Mouse (Mus musculus) kidney, postnatal 10 days (tissue): ENCODE data around the gene Dpysl5.
"Not testable (repeated sequence)": the region's sequence is repeated elsewhere in the genome, so short reads cannot be mapped to it uniquely, and the experiment has no call there.

Experiments
- DNase-seq: peaks from one replicate; pipeline ENCODE4 v3.0.0; 2021; ENCODE audit warnings: mixed read lengths

Gene Dpysl5

GRCm38 (mm10) chr5:30711147-30712001 is at the start of gene Dpysl5:
Gene Dpysl5 (plus strand): TSS chr5:30711564.
- DNase-seq = peak; percentile 87

- DNase-seq = no peak
These were observed 46.0 kb upstream of the Dpysl5 start for GRCm38 (mm10) chr5:30665360-30665759.

GRCm38 (mm10) chr5:30665968-30666367 is 45.4 kb upstream of the Dpysl5 start:
- no peak for DNase-seq

- DNase-seq = peak; percentile 91
These were observed 44.8 kb upstream of the Dpysl5 start, which contains the start of gene Cenpa for GRCm38 (mm10) chr5:30666391-30667195. Gene Cenpa (plus strand): TSS chr5:30666777.

GRCm38 (mm10) chr5:30667215-30667614 is 44.1 kb upstream of the Dpysl5 start:
- DNase-seq = no peak

GRCm38 (mm10) chr5:30667686-30668085 is 43.7 kb upstream of the Dpysl5 start:
- no peak for DNase-seq

- DNase-seq = no peak
These were observed 42.5 kb upstream of the Dpysl5 start for GRCm38 (mm10) chr5:30668637-30669495.

- DNase-seq = no peak
These were observed 41.9 kb upstream of the Dpysl5 start for GRCm38 (mm10) chr5:30669496-30669830.

GRCm38 (mm10) chr5:30670091-30670490 is 41.3 kb upstream of the Dpysl5 start:
- no peak for DNase-seq

- DNase-seq = no peak
These were observed 37.4 kb upstream of the Dpysl5 start for GRCm38 (mm10) chr5:30674001-30674400.

GRCm38 (mm10) chr5:30676800-30677199 is 34.6 kb upstream of the Dpysl5 start:
- no peak for DNase-seq

- not testable (repeated sequence) for DNase-seq
These were observed 33.3 kb upstream of the Dpysl5 start for GRCm38 (mm10) chr5:30678069-30678468.

- no peak for DNase-seq
These were observed 32.6 kb upstream of the Dpysl5 start for GRCm38 (mm10) chr5:30678722-30679296.

- DNase-seq = no peak
These were observed 31.8 kb upstream of the Dpysl5 start for GRCm38 (mm10) chr5:30679593-30679992.

- no peak for DNase-seq
These were observed 29.4 kb upstream of the Dpysl5 start for GRCm38 (mm10) chr5:30681970-30682369.

GRCm38 (mm10) chr5:30682967-30683600 is 28.3 kb upstream of the Dpysl5 start:
- DNase-seq = peak; percentile 19

GRCm38 (mm10) chr5:30683993-30684392 is 27.4 kb upstream of the Dpysl5 start:
- DNase-seq = no peak

GRCm38 (mm10) chr5:30686781-30687180 is 24.6 kb upstream of the Dpysl5 start:
- peak; percentile 38 for DNase-seq

GRCm38 (mm10) chr5:30700361-30701000 is 10.9 kb upstream of the Dpysl5 start:
- no peak for DNase-seq

GRCm38 (mm10) chr5:30701373-30701772 is 10.0 kb upstream of the Dpysl5 start:
- DNase-seq = not testable (repeated sequence)

GRCm38 (mm10) chr5:30701866-30702265 is 9.5 kb upstream of the Dpysl5 start:
- no peak for DNase-seq
